Comparison of ENCODE assay signal across 8 mouse cellular contexts in the genomic region with DNA sequence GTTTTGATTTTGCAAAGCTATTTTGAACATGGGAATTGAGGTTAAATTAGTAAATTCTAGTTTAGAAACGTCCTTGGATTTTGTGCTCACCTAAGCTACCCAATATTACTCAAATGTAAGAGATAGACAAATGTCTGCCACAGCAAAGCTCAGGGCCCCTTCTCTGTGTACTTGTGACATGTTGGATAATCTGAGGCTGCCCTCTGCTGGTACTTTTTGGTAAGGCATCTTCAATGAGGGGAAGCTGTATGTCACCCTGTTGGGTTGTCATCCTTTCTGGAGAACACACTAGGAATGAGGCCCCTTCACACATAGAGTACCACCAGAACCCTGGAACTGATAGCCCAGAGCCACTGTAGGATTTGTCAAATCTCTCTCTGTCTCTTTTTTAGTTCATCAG. TPM values are rescaled to one million over a fixed set of nuclear protein-coding genes. Genes with fewer than 3 reads are reported as not detected.
DNase-seq lines count a peak whose midpoint lies in the region; ATAC-seq and TF ChIP-seq lines count a peak whose summit lies in the region.

No protein-coding gene starts in this region.

- H3K9ac ChIP-seq in hindbrain, embryonic 13.5 days = no peak overlapping the region
- H3K9ac ChIP-seq in midbrain, embryonic 13.5 days (replicated peaks) = no peak overlapping the region

- TF ChIP-seq CTCF in left cerebral cortex, adult 2 months (IDR thresholded peaks at IDR 0.05) = peak; percentile 89

- peaks cover 26% of the 10 kb centered on the region for H3K4me1 ChIP-seq in hindbrain, embryonic 10.5 days (replicated peaks)
- H3K4me1 ChIP-seq in hindbrain, embryonic 13.5 days (replicated peaks) = peaks cover 12% of the 10 kb centered on the region; the same call in 1 of the 2 replicates
- peaks cover 26% of the 10 kb centered on the region for H3K4me1 ChIP-seq in midbrain, embryonic 13.5 days (replicated peaks)

- H3K36me3 ChIP-seq in hindbrain, embryonic 10.5 days = no peaks in the 10 kb centered on the region
- H3K36me3 ChIP-seq in hindbrain, embryonic 13.5 days = no peaks in the 10 kb centered on the region
- no peaks in the 10 kb centered on the region for H3K36me3 ChIP-seq in midbrain, embryonic 13.5 days

- no peak overlapping the region for H3K27ac ChIP-seq in hindbrain, embryonic 10.5 days
- H3K27ac ChIP-seq in hindbrain, embryonic 13.5 days = no peak overlapping the region
- H3K27ac ChIP-seq in left cerebral cortex, adult 2 months = no peak overlapping the region
- H3K27ac ChIP-seq in midbrain, embryonic 13.5 days = no peak overlapping the region

- DNase-seq in hindbrain, embryonic 10.5 days (ENCODE audit: low spot score) = peak; percentile 76
- peak; percentile 83 for DNase-seq in forelimb bud, embryonic 11.5 days (ENCODE audit: low read depth, low spot score)
- peak; percentile 79 for DNase-seq in hindlimb bud, embryonic 11.5 days (ENCODE audit: extremely low spot score, low read depth, low spot score)
- DNase-seq in left cerebral cortex, adult 2 months (ENCODE audit: extremely low spot score in 1 of 2, low spot score in 2 of 2) = peak; percentile 77 to 80
- peak; percentile 62 to 81 for DNase-seq in spleen, postnatal 10 days (ENCODE audit: low spot score in 2 of 2)

- ATAC-seq in hindbrain, embryonic 13.5 days (ENCODE audit: low FRiP score) = no peak
- ATAC-seq in cerebellum, adult (ENCODE audit: insufficient number of reproducible peaks, low FRiP score, low TSS enrichment) = peak; percentile 70; the same call in 1 of the 2 replicates
- ATAC-seq in midbrain, embryonic 13.5 days = peak; percentile 67; the same call in 1 of the 2 replicates

- H3K9me3 ChIP-seq in hindbrain, embryonic 10.5 days = no peaks in the 10 kb centered on the region
- no peaks in the 10 kb centered on the region for H3K9me3 ChIP-seq in hindbrain, embryonic 13.5 days
- H3K9me3 ChIP-seq in midbrain, embryonic 13.5 days = no peaks in the 10 kb centered on the region

- peaks cover 11% of the 10 kb centered on the region; the same call in 1 of the 2 replicates for H3K27me3 ChIP-seq in hindbrain, embryonic 10.5 days (ENCODE audit: insufficient read depth, poor library complexity, severe bottlenecking)
- peaks cover 10% of the 10 kb centered on the region; the same call in 1 of the 2 replicates for H3K27me3 ChIP-seq in hindbrain, embryonic 13.5 days
- no peaks in the 10 kb centered on the region for H3K27me3 ChIP-seq in midbrain, embryonic 13.5 days

- intact Hi-C loops in left cerebral cortex, adult 2 months (cut with DNase I) = loop anchor here (2.0 to 5.0 kb wide), 2 partner anchors 124 to 1463 kb away; no protein-coding TSS in a partner anchor

- WGBS in hindbrain, embryonic 10.5 days = 0% methylated on average over 1 of the region's 1 CpGs
- 8% methylated on average over 1 of the region's 1 CpGs for WGBS in hindbrain, embryonic 13.5 days
- 0% methylated on average over 1 of the region's 1 CpGs for WGBS in midbrain, embryonic 13.5 days

- H3K4me3 ChIP-seq in hindbrain, embryonic 10.5 days = no peak overlapping the region
- no peak overlapping the region for H3K4me3 ChIP-seq in hindbrain, embryonic 13.5 days
- no peak overlapping the region for H3K4me3 ChIP-seq in left cerebral cortex, adult 2 months
- no peak overlapping the region for H3K4me3 ChIP-seq in midbrain, embryonic 13.5 days (replicated peaks)

- H3K4me2 ChIP-seq in hindbrain, embryonic 13.5 days = no peak overlapping the region
- H3K4me2 ChIP-seq in midbrain, embryonic 13.5 days (replicated peaks) = no peak overlapping the region

RNA-seq across cellular contexts. Expression of gene Anxa2, which starts 26.9 kb away (rescaled TPM):
- 146 and 230 TPM in 2 replicates for polyA plus RNA-seq in hindbrain, embryonic 10.5 days (2016; fragmentation: Nextera tagmentation; extraction: Ambion mirVana)
- polyA plus RNA-seq in hindbrain, embryonic 13.5 days (2015; fragmentation: Nextera tagmentation; extraction: Ambion mirVana) = 187 TPM in 2 replicates
- total RNA-seq in left cerebral cortex, adult 2 months (2021) = 10 to 100 TPM; 13.4 to 14.8 TPM
- 96.0 and 115 TPM in 2 replicates for polyA plus RNA-seq in midbrain, embryonic 13.5 days (2015; fragmentation: Nextera tagmentation; extraction: Ambion mirVana)
